Mouse (Mus musculus) heart, adult 11 months (tissue): ENCODE measurements around the gene Nynrin.

Source experiments
- DNase-seq: peaks from one replicate; pipeline ENCODE4 v3.0.0; 2022

Gene Nynrin

DNA sequence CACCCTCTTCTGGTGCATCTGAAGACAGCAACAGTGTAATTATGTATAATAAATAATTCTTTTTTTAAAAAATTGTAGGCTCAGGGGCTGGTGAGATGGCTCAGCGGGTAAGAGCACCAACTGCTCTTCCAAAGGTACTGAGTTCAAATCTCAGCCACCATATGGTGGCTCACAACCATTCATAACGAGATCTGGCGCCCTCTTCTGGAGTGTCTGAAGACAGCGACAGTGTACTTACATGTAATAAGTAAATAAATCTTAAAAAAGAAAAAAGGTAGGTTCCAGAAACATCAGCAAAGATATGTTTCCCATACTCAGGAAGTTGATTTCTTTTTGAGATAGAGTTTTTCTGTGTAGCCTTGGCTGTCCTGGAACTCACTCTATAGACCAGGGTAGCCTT lies 11.0 kb upstream of the Nynrin start:
- DNase-seq: no peak

DNA sequence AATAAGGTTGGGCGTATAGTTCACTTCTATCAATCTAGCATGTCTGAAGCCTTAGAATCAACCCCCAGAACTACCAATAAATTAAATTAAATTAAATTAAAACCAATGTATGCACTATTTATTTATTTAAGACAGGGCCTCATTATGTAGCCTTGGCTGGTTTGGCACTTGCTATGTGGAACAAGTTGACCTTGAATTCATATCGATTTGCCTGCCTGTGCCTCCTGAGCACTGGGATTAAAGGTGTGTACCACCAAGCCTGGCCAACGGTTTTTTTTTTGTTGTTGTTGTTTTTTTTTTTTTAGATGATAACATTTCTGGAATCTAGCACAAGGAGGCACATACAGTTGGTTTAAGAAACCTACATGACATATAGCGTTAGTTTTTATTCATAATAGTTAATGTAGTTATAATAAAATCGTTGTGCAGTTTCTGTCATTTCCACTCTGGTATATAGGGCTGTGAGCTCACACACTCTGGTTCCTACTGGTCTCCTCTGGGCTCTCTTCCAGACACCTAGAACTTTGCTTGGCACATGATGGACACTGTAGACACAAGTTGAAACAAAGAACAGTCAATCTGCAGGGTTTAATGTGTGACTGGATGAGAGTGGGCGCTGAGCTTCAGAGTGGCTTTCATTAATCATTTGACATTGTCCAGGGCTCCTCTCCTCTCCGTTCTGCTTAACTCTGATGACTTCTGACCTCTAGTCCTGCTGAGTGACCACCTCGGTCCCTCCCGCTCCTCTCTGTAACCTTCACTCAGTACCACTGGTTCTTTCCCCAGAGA lies 8.1 kb upstream of the Nynrin start:
- DNase-seq: no peak

DNA sequence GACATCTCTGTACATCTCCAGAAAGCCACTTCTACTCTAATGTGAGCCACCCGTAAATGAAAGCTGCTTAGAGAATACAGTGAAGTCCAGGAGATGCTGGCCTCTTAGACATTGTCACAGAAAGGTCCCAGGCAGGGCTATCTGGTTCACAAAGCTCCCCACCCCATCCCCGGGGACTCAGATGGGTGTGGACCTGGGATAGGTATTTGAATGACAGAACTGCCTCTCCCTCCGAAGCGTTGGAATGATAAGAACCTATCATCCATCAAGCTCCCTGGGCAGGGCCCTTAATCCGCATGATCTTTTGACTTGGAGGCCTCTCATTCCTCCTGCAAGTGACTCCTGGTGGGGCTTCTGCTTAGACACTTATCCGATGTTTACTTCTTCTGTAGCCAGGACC lies 2.9 kb upstream of the Nynrin start:
- no peak for DNase-seq

GRCm38 (mm10) chr14:55852646-55853551 lies 911 bp upstream of the Nynrin start:
- peak; percentile 94 for DNase-seq

DNA sequence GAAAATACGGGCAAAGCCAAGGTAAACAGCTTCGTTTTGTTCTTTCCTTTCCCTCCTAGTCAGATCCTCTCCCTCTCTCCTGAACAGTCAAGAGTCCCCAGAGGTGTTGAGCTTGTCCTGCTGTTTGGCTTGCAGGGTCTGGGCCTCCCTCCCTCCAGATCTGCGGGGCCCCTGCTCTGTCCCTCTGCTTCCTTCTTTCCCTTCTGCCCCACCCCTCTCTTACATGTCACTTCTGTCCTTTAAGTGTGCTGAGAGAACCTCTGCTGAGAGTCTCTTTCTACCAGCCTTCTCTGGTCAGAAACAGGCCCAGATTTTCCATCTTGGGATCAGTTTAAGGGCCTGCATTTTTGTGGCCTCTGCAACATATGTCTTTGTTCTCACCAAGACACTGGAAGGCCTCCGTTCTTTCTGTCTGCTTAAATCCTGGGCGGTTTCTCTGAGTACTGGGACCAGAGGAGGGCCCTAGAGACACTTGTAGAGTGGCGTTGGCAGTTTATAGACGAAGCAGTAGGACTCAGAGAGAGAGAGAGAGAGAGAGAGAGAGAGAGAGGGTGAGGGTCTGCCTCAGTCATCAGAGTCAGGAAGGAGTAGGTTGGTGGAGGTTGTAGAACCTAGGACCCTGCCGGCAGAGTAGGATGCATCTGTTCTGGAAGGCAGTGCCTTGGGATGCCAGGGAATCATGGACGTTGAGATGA lies 743 bp downstream of the Nynrin start:
- no peak for DNase-seq

DNA sequence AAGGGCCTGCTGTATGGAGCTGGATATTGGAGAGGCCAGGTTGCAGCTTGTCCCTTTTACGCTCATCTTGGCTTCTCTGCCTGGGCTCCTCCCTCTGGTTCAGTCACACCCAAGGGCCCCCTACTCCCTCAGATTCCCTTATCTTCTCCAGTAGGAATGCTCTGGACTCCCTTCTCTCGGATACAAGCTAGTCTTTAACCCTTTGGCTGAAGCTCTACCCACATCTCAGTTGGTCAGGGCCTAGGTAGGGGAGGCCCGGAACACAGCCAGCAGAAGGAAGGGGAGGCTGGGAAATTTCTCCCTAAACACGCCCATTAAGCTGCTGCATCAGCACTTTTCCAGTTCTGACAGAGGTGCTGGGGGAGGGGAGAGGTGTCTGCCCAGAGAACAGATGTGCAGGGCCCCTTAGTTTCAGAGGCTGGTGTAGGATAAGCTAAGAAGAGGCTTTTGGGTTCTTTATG lies 1.3 kb downstream of the Nynrin start:
- peak; percentile 96 for DNase-seq

GRCm38 (mm10) chr14:55857588-55857987 lies 3.8 kb downstream of the Nynrin start:
- peak; percentile 92 for DNase-seq

DNA sequence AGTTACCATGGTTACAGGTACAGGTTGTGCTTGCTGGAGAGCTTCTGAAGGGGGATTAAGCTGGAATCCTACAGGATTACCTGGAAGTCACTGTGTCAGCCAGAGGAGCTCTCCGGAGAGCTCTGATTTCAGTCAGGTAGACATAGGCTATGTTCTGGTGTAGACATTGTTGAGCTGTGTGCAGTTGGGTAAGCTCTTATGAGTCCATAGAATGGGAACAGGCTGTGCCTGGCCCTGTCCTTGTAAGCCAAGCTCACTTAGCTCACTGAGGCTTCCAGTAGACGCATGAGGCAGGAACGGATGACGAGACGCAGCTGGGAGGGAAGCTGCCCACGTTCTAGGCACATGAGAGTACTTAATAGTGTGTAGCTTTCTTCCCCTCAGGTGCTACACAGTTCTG lies 8.4 kb downstream of the Nynrin start:
- DNase-seq: peak; percentile 94

DNA sequence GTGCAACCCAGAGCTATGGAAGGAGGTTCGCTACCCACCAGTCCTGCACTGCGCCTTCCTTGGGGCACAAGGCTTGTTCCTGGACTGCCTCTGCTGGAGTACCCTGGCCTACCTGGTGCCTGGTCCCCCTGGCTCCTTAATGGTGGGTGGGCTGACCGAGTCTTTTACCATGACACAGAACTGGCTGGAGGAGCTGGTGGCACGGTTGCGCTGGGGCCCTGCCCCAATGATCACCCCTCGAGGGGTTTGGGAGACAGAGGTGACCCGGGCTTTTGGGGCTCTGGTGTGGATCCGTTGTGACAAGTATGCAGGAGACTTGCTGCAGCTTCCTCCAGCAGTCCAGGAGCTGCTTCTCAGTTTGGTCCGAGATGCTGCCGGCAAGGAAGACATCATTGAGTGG lies 9.2 kb downstream of the Nynrin start:
- peak; percentile 92 for DNase-seq

GRCm38 (mm10) chr14:55863773-55864172 lies 10.0 kb downstream of the Nynrin start:
- DNase-seq: peak; percentile 96

DNA sequence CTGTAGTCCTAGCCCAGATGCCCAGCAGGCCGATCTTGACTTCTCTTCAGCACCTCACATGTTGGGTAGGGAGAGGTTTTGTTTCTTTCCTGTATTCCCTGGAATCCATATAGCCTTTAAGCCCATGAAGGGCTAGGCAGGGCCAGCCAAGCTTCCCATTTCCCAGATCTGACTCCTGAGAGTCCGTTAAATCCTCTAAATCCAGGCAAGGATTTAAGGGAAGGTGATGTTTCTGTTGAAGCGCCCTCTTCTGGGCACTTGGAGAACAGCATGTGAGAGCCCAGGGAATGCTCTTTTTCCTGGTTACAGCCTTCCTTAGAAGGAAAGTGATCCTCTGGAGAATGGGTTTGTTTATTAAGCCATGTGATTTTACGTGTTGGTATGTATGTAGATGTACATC lies 13.2 kb downstream of the Nynrin start:
- peak; percentile 90 for DNase-seq

DNA sequence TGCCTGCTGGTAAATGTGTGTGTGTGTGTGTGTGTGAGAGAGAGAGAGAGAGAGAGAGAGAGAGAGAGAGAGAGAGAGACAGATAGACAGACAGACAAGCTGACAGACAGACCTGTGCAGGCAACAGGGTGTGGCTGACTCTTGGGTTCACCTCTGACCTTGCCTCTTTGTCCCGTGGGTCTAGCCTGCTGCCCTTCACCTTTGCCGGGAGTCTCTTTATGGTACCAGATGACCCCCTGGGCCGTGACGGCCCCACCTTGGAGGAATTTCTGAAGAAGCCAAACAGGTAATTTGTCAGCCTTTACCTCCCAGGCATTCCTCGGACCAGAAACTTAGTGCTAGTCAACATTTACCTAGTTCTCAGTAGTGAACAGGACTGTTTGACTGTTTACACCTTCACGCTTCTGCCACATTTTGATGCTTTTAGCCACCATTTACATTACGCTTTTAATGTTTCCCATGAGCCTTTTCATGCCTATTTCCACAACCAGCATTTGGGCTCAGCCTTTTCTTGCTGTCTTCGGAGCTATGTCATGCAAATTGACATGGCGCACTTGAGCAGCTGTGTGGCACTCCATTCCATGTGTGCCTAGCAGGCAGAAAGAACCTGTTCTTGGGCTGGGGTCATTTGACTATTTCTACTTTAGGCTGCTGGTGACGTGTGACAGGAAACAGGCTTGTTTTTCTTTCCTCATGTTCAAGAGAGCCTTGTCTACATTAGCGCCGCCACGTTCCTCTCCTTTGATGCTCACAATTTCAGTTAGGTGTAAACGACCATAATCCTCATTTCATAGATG lies 14.6 kb downstream of the Nynrin start:
- no peak for DNase-seq

DNA sequence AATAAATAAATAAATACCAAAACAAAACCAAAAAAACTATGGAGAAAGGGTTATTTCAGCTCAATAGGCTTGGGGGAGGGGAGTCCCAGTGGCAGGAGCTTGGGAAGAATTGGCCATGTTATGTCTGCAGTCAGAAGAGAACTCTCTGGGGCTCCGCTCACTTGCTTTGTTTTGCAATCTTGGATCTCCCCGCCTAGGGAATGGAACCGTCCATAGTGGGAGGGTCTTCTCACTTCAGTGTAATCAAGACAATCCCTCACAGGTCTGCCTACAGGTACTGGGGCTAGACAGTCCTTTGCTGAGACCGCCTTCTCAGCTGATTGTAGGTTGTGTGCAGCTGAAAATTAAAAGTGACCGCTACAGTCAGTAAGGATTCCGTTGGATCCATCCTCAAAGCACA lies 15.7 kb downstream of the Nynrin start:
- DNase-seq: no peak

- DNase-seq: peak; percentile 90
These were observed 18.2 kb downstream of the Nynrin start for GRCm38 (mm10) chr14:55872039-55872438.

- no peak for DNase-seq
These were observed 18.7 kb downstream of the Nynrin start for GRCm38 (mm10) chr14:55872551-55872950.

GRCm38 (mm10) chr14:55873242-55873713 lies 19.5 kb downstream of the Nynrin start:
- peak; percentile 90 for DNase-seq

- peak; percentile 96 for DNase-seq
These were observed 20.2 kb downstream of the Nynrin start for GRCm38 (mm10) chr14:55873714-55874683.

GRCm38 (mm10) chr14:55877469-55878315 lies 23.9 kb downstream of the Nynrin start:
- DNase-seq: peak; percentile 89

- DNase-seq: peak; percentile 87
These were observed 24.6 kb downstream of the Nynrin start for GRCm38 (mm10) chr14:55878316-55878940.
